In genomic region chr13:60050799-60051580, GRCm38 (mm10) we compare ENCODE assay signal across 8 mouse cellular contexts.
A peak's percentile ranks its signal among the peaks of the same experiment; 100 is the strongest.
DNase-seq lines count a peak whose midpoint lies in the region; TF ChIP-seq lines count a peak whose summit lies in the region.
"Had no signal": no experiment of that assay in that cellular context is flagged by ENCODE, and none has a peak within 500 bp of the region (broad histone marks: within the 10 kb centered on the region; RNA-seq: fewer than 3 reads in every experiment).

No protein-coding gene starts in this region.

- intact Hi-C loops in gastrocnemius, adult 2 months (cut with DNase I): no loop called here

- TF ChIP-seq CTCF in gastrocnemius, adult 2 months (IDR thresholded peaks at IDR 0.05): no peak

- no peak overlapping the region for H3K4me3 ChIP-seq in gastrocnemius, adult 2 months
- H3K4me3 ChIP-seq: lung, embryonic 15.5 days had no signal

- peak; percentile 39 to 48 for DNase-seq in right cerebral cortex, postnatal 10 days (ENCODE audit: low spot score in 2 of 2)
- DNase-seq in right cerebral cortex, postnatal 14 days: no peak
- peak; percentile 89 for DNase-seq in fibroblast of lung, adult 2 months (ENCODE audit: low read depth)
- peak; percentile 10 for DNase-seq in layer of hippocampus, adult 9-10 months (ENCODE audit: low spot score)
- DNase-seq in adrenal gland, postnatal 36 days: no peak
- DNase-seq in gastrocnemius, adult 2 months: no peak
- no peak for DNase-seq in T-cell, adult 2 months (ENCODE audit: low spot score)

- no peak overlapping the region for H3K27ac ChIP-seq in gastrocnemius, adult 2 months
- H3K27ac ChIP-seq: lung, embryonic 15.5 days had no signal

Comparison
In these comparisons a context has a peak if more than half of its experiments do, and no peak if none do; other contexts are left out.
1. DNase-seq: peak in right cerebral cortex, postnatal 10 days (2 of 2), fibroblast of lung, adult 2 months (single experiment) and layer of hippocampus, adult 9-10 months (single experiment); none in right cerebral cortex, postnatal 14 days (single experiment), adrenal gland, postnatal 36 days (0 of 2), gastrocnemius, adult 2 months (single experiment) and T-cell, adult 2 months (single experiment).